Mouse (Mus musculus) cerebellum, adult 9-11 months (tissue): ENCODE results near the gene Lmo7.
A peak's percentile ranks its signal among the peaks of the same experiment; 100 is the strongest.

Experiments used
- DNase-seq: peaks from one replicate; pipeline ENCODE4 v3.0.0; 2022

Gene Lmo7

GRCm38 (mm10) chr14:101781219-101781618 is 51.5 kb downstream of the Lmo7 start:
- DNase-seq: no peak

- DNase-seq: no peak
These were observed 52.3 kb downstream of the Lmo7 start for GRCm38 (mm10) chr14:101781943-101782510.

- DNase-seq: no peak
These were observed 54.7 kb downstream of the Lmo7 start for GRCm38 (mm10) chr14:101784315-101784945.

- peak; percentile 7 for DNase-seq
These were observed 58.1 kb downstream of the Lmo7 start for GRCm38 (mm10) chr14:101787903-101788302.

- DNase-seq: no peak
These were observed 58.7 kb downstream of the Lmo7 start for GRCm38 (mm10) chr14:101788475-101788874.

GRCm38 (mm10) chr14:101794553-101795177 is 64.9 kb downstream of the Lmo7 start:
- no peak for DNase-seq

GRCm38 (mm10) chr14:101797930-101798500 is 68.3 kb downstream of the Lmo7 start:
- DNase-seq: no peak

GRCm38 (mm10) chr14:101798766-101799165 is 69.0 kb downstream of the Lmo7 start:
- DNase-seq: no peak

GRCm38 (mm10) chr14:101801674-101802073 is 71.9 kb downstream of the Lmo7 start:
- DNase-seq: no peak

GRCm38 (mm10) chr14:101804119-101804518 is 74.4 kb downstream of the Lmo7 start:
- DNase-seq: no peak

GRCm38 (mm10) chr14:101804562-101805327 is 75.0 kb downstream of the Lmo7 start:
- DNase-seq: no peak

- no peak for DNase-seq
These were observed 75.6 kb downstream of the Lmo7 start for GRCm38 (mm10) chr14:101805328-101805697.

GRCm38 (mm10) chr14:101806058-101806457 is 76.3 kb downstream of the Lmo7 start:
- no peak for DNase-seq

GRCm38 (mm10) chr14:101806607-101807006 is 76.8 kb downstream of the Lmo7 start:
- DNase-seq: no peak

- DNase-seq: no peak
These were observed 86.7 kb downstream of the Lmo7 start for GRCm38 (mm10) chr14:101816450-101816849.

GRCm38 (mm10) chr14:101822390-101822789 is 92.6 kb downstream of the Lmo7 start:
- no peak for DNase-seq

GRCm38 (mm10) chr14:101822871-101823270 is 93.1 kb downstream of the Lmo7 start:
- DNase-seq: no peak

- DNase-seq: no peak
These were observed 99.9 kb downstream of the Lmo7 start for GRCm38 (mm10) chr14:101829676-101830075.

GRCm38 (mm10) chr14:101830116-101830515 is 100.4 kb downstream of the Lmo7 start:
- DNase-seq: no peak

GRCm38 (mm10) chr14:101834109-101834508 is 104.4 kb downstream of the Lmo7 start:
- DNase-seq: no peak

- DNase-seq: no peak
These were observed 106.6 kb downstream of the Lmo7 start for GRCm38 (mm10) chr14:101836401-101836800.

- DNase-seq: no peak
These were observed 107.4 kb downstream of the Lmo7 start for GRCm38 (mm10) chr14:101837176-101837575.

GRCm38 (mm10) chr14:101838231-101838839 is 108.6 kb downstream of the Lmo7 start:
- no peak for DNase-seq
